Mouse (Mus musculus) ZHBTc4 (cell line): ENCODE results near the gene Gclc.

Source experiments
- DNase-seq: peaks from one replicate; pipeline ENCODE4 v3.0.0-alpha.2; 2011; ENCODE audit warnings: low read depth, low spot score

Gene Gclc

GRCm38 (mm10) chr9:77753853-77754727, at the start of gene Gclc:
Gene Gclc, plus strand, starts transcription at chr9:77754535.
- peak; percentile 94 for DNase-seq

GRCm38 (mm10) chr9:77706515-77706914, 47.8 kb upstream of the Gclc start:
- DNase-seq = no peak

GRCm38 (mm10) chr9:77707433-77708139, 46.7 kb upstream of the Gclc start:
- DNase-seq = no peak

- DNase-seq = no peak
Measured at GRCm38 (mm10) chr9:77708950-77709349, 45.4 kb upstream of the Gclc start.

- no peak for DNase-seq
Measured at GRCm38 (mm10) chr9:77711021-77711569, 43.2 kb upstream of the Gclc start.

GRCm38 (mm10) chr9:77712816-77713215, 41.5 kb upstream of the Gclc start:
- DNase-seq = no peak

GRCm38 (mm10) chr9:77713301-77713700, 41.0 kb upstream of the Gclc start:
- DNase-seq = no peak

- DNase-seq = no peak
Measured at GRCm38 (mm10) chr9:77715262-77715661, 39.1 kb upstream of the Gclc start.

- no peak for DNase-seq
Measured at GRCm38 (mm10) chr9:77716009-77716408, 38.3 kb upstream of the Gclc start.

- DNase-seq = no peak
Measured at GRCm38 (mm10) chr9:77717831-77718435, 36.4 kb upstream of the Gclc start.

- no peak for DNase-seq
Measured at GRCm38 (mm10) chr9:77718816-77719411, 35.4 kb upstream of the Gclc start.

- DNase-seq = no peak
Measured at GRCm38 (mm10) chr9:77719675-77720074, 34.7 kb upstream of the Gclc start.

GRCm38 (mm10) chr9:77722381-77722780, 32.0 kb upstream of the Gclc start:
- no peak for DNase-seq

GRCm38 (mm10) chr9:77724216-77724615, 30.1 kb upstream of the Gclc start:
- DNase-seq = no peak

GRCm38 (mm10) chr9:77725448-77725847, 28.9 kb upstream of the Gclc start:
- no peak for DNase-seq

- no peak for DNase-seq
Measured at GRCm38 (mm10) chr9:77726018-77726684, 28.2 kb upstream of the Gclc start.

GRCm38 (mm10) chr9:77727012-77727411, 27.3 kb upstream of the Gclc start:
- no peak for DNase-seq

GRCm38 (mm10) chr9:77732067-77732466, 22.3 kb upstream of the Gclc start:
- DNase-seq = no peak

- no peak for DNase-seq
Measured at GRCm38 (mm10) chr9:77737298-77738041, 16.9 kb upstream of the Gclc start.

GRCm38 (mm10) chr9:77741452-77741851, 12.9 kb upstream of the Gclc start:
- peak; percentile 27 for DNase-seq
